Mouse (Mus musculus) myocyte (in vitro differentiated cells): ENCODE data around the gene Mmgt2.

ENCODE experiments used
- CEBPB ChIP-seq: IDR thresholded peaks from 2 replicates; pipeline ENCODE4 v1.6.1; 2011; ENCODE audit warnings: mild to moderate bottlenecking, moderate library complexity; ENCODE audit not compliant: poor library complexity, insufficient read depth, severe bottlenecking
- E2F4 ChIP-seq: IDR thresholded peaks from one replicate; pipeline ENCODE4 v1.6.1; 2011; ENCODE audit warnings: mild to moderate bottlenecking, control low read depth, moderate library complexity; ENCODE audit not compliant: insufficient read depth
- MYOG ChIP-seq, 3 experiments: IDR thresholded peaks; one replicate each; pipeline ENCODE4 v1.6.1; 2011; ENCODE audit warnings: control low read depth in 2 of 3, low read depth in 2 of 3, mild to moderate bottlenecking in 2 of 3; ENCODE audit not compliant: insufficient read length in 2 of 3, control insufficient read depth in 1 of 3, insufficient read depth in 1 of 3
- POLR2A ChIP-seq: IDR thresholded peaks from one replicate; pipeline ENCODE4 v1.6.1; 2011; ENCODE audit warnings: low read depth, mild to moderate bottlenecking, control low read depth, moderate library complexity; ENCODE audit not compliant: insufficient read length
- TCF3 ChIP-seq: IDR thresholded peaks from one replicate; pipeline ENCODE4 v1.6.1; 2011; ENCODE audit warnings: low read depth, control low read depth; ENCODE audit not compliant: insufficient read length
- USF1 ChIP-seq: IDR thresholded peaks from one replicate; pipeline ENCODE4 v1.6.1; 2011; ENCODE audit warnings: low read depth, mild to moderate bottlenecking, control low read depth, moderate library complexity

DNA sequence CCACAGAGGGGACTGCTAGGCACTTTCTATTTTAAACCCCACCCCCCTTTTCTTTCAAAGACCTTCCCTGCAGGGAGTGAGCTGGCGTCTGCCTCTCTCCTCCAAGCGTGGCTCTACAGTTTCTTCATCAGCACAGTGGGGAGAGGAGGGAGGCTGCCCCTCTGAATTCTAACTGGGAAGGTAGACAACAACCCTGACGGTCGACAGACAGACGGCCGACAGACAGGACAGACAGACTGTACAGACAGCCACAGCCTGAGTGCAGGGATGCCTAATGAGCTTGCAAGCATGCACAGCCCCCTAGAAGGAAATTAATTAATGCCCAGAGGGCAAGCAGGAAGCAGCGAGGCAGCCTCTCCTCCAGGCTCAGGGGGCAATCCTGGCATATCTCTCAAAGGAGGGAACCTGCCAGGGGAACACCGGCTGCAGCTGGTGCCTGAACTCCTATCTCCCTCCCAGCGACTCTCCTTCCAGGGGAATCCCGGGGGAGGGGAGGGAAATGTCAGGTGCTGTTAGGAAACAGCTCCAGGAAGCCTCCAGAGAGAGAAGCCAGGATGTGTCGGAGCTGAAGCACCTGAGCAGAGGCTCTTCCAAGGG is 18.1 kb upstream of the Mmgt2 start:
- TF ChIP-seq MYOG (IDR thresholded peaks at IDR 0.05; ENCODE audit: control insufficient read depth in 1 of 3, insufficient read depth in 1 of 3, insufficient read length in 2 of 3, low read depth in 2 of 3) (no peak), TCF3 (no peak), CEBPB (no peak), USF1 (no peak), POLR2A (no peak), E2F4 (no peak)
